Mouse (Mus musculus) lung, postnatal 10 days (tissue): ENCODE measurements around the gene Arf1.

ENCODE experiments used
- DNase-seq: peaks from one replicate; pipeline ENCODE4 v3.0.0; 2021

Arf1 gene

GRCm38 (mm10) chr11:59228122-59228953 is at the start of gene Arf1:
Gene Arf1, minus strand, starts transcription at chr11:59228270.
- DNase-seq, result peak; percentile 96

- DNase-seq, result no peak
Observed at GRCm38 (mm10) chr11:59276877-59277276, 48.8 kb upstream of the Arf1 start.

GRCm38 (mm10) chr11:59274184-59274583 is 46.1 kb upstream of the Arf1 start:
- DNase-seq, result no peak

GRCm38 (mm10) chr11:59266727-59267126 is 38.7 kb upstream of the Arf1 start:
- DNase-seq, result no peak

GRCm38 (mm10) chr11:59265154-59265813 is 37.2 kb upstream of the Arf1 start:
- no peak for DNase-seq

GRCm38 (mm10) chr11:59264593-59264992 is 36.5 kb upstream of the Arf1 start:
- peak; percentile 39 for DNase-seq

GRCm38 (mm10) chr11:59263870-59264563 is 35.9 kb upstream of the Arf1 start:
- DNase-seq, result peak; percentile 83

GRCm38 (mm10) chr11:59262308-59262707 is 34.2 kb upstream of the Arf1 start:
- no peak for DNase-seq

- DNase-seq, result peak; percentile 67
Observed at GRCm38 (mm10) chr11:59260706-59261493, 32.8 kb upstream of the Arf1 start.

- no peak for DNase-seq
Observed at GRCm38 (mm10) chr11:59259647-59260046, 31.6 kb upstream of the Arf1 start.

GRCm38 (mm10) chr11:59248101-59248500 is 20.0 kb upstream of the Arf1 start:
- DNase-seq, result no peak

- no peak for DNase-seq
Observed at GRCm38 (mm10) chr11:59243856-59244255, 15.8 kb upstream of the Arf1 start.

- peak; percentile 19 for DNase-seq
Observed at GRCm38 (mm10) chr11:59241841-59242240, 13.8 kb upstream of the Arf1 start.

GRCm38 (mm10) chr11:59239796-59240195 is 11.7 kb upstream of the Arf1 start:
- no peak for DNase-seq

GRCm38 (mm10) chr11:59239428-59239785 is 11.3 kb upstream of the Arf1 start:
- no peak for DNase-seq

- peak; percentile 90 for DNase-seq
Observed at GRCm38 (mm10) chr11:59238525-59239427, 10.7 kb upstream of the Arf1 start.

GRCm38 (mm10) chr11:59232797-59233196 is 4.7 kb upstream of the Arf1 start:
- no peak for DNase-seq

- DNase-seq, result peak; percentile 80
Observed at GRCm38 (mm10) chr11:59230144-59230760, 2.2 kb upstream of the Arf1 start.

- DNase-seq, result peak; percentile 74
Observed at GRCm38 (mm10) chr11:59227604-59228121, 407 bp downstream of the Arf1 start.

GRCm38 (mm10) chr11:59226787-59227603 is 1.1 kb downstream of the Arf1 start:
- peak; percentile 42 for DNase-seq
